Mouse (Mus musculus) stomach, embryonic 16.5 days (tissue): Measurements from ENCODE around the gene Ap1s1. TPM values are rescaled to one million over a fixed set of nuclear protein-coding genes. Genes with fewer than 3 reads are reported as not detected.

ENCODE experiments used
- ATAC-seq: fragments of 200-750 bp; cut with Nextera tagmentation; 2 replicates; pipeline ENCODE4 v1.8.0; 2017; ENCODE audit warnings: moderate number of reproducible peaks, moderate TSS enrichment; ENCODE audit not compliant: insufficient read depth, low FRiP score
- H3K27ac ChIP-seq: fragments of 300-500 bp; sonication (generic); 2 replicates; pipeline ENCODE4 v1.5.1; 2014; ENCODE audit warnings: low read length
- H3K27me3 ChIP-seq: fragments of 300-500 bp; sonication (generic); 2 replicates; pipeline ENCODE4 v1.6.1; 2014; ENCODE audit warnings: low read length, control low read depth, mixed read lengths; ENCODE audit not compliant: control insufficient read depth, insufficient read depth
- H3K36me3 ChIP-seq: fragments of 300-500 bp; sonication (generic); 2 replicates; pipeline ENCODE4 v1.6.1; 2014; ENCODE audit warnings: low read length; ENCODE audit not compliant: control insufficient read depth, insufficient read depth
- H3K4me1 ChIP-seq: fragments of 300-500 bp; sonication (generic); 2 replicates; pipeline ENCODE4 v1.6.1; 2014; ENCODE audit warnings: low read length, control low read depth, mixed read lengths; ENCODE audit not compliant: control insufficient read depth, insufficient read depth
- H3K4me2 ChIP-seq: fragments of 300-500 bp; sonication (generic); 2 replicates; pipeline ENCODE4 v1.6.1; 2014; ENCODE audit warnings: low read depth, low read length, mixed read lengths
- H3K4me3 ChIP-seq: fragments of 300-500 bp; sonication (generic); replicated peaks from 2 replicates; pipeline ENCODE4 v1.5.1; 2014; ENCODE audit warnings: mild to moderate bottlenecking, low read length
- H3K9ac ChIP-seq: fragments of 300-500 bp; sonication (generic); 2 replicates; pipeline ENCODE4 v1.6.1; 2014; ENCODE audit warnings: low read length
- H3K9me3 ChIP-seq: fragments of 300-500 bp; sonication (generic); replicated peaks from 2 replicates; pipeline ENCODE4 v1.6.1; 2016; ENCODE audit warnings: low read length, control low read depth; ENCODE audit not compliant: control insufficient read depth
- WGBS: fragments of 180-500 bp; shearing (Covaris S2); extraction: QIAGEN DNeasy Blood & Tissue Kit; methylation state at CpG from one replicate; pipeline ENCODE4 v1.1.7; 2014; 5-methylcytosine and 5-hydroxymethylcytosine counted together
- polyA plus RNA-seq: library from polyadenylated mRNA; unstranded; fragments of >200 nt; fragmentation: Nextera tagmentation; extraction: Ambion mirVana; gene quantifications from 2 replicates; pipeline ENCODE4 v1.2.1, GENCODE M21; 2015

Ap1s1 gene
- polyA plus RNA-seq, 1 experiment from 2014 or later = 187 TPM

- H3K9ac ChIP-seq = no peak overlapping the region
- H3K27ac ChIP-seq = no peak overlapping the region
- H3K4me3 ChIP-seq = no peak overlapping the region
- no peaks in the 10 kb centered on the region for H3K36me3 ChIP-seq
- H3K27me3 ChIP-seq = peaks cover 3% of the 10 kb centered on the region; the same call in 1 of the 2 replicates
- 79% methylated on average over 7 of the region's 7 CpGs for WGBS
- no peaks in the 10 kb centered on the region for H3K4me1 ChIP-seq
- H3K9me3 ChIP-seq = no peaks in the 10 kb centered on the region
- ATAC-seq = no peak
- H3K4me2 ChIP-seq = no peak overlapping the region
Observed at GRCm38 (mm10) chr5:137054299-137054698, 8.4 kb upstream of the Ap1s1 start.

- peaks cover 3% of the 10 kb centered on the region; the same call in 1 of the 2 replicates for H3K27me3 ChIP-seq
- no peak overlapping the region for H3K4me3 ChIP-seq
- H3K9ac ChIP-seq = no peak overlapping the region
- no peak; the same call in 1 of the 2 replicates for ATAC-seq
- H3K4me2 ChIP-seq = no peak overlapping the region
- WGBS = 70% methylated on average over 5 of the region's 5 CpGs
- no peaks in the 10 kb centered on the region for H3K4me1 ChIP-seq
- H3K9me3 ChIP-seq = no peaks in the 10 kb centered on the region
- H3K27ac ChIP-seq = no peak overlapping the region
- H3K36me3 ChIP-seq = no peaks in the 10 kb centered on the region
Observed at GRCm38 (mm10) chr5:137051914-137052505, 6.1 kb upstream of the Ap1s1 start.

- Histone ChIP-seq H3K4me3 (no peak overlapping the region), H3K9me3 (no peaks in the 10 kb centered on the region), H3K36me3 (no peaks in the 10 kb centered on the region), H3K27ac (no peak overlapping the region), H3K27me3 (peaks cover 3% of the 10 kb centered on the region; the same call in 1 of the 2 replicates), H3K4me2 (no peak overlapping the region), H3K4me1 (0 out of 2 replicates have a peak, but pooled peaks cover 3% of the 10 kb centered on the region), H3K9ac (no peak overlapping the region)
- WGBS = 50% methylated on average over 6 of the region's 6 CpGs
- no peak for ATAC-seq
Observed at GRCm38 (mm10) chr5:137051125-137051524, 5.2 kb upstream of the Ap1s1 start.

GRCm38 (mm10) chr5:137046991-137047390 is 1.1 kb upstream of the Ap1s1 start:
- Histone ChIP-seq H3K36me3 (peaks cover 7% of the 10 kb centered on the region), H3K4me1 (peaks cover 9% of the 10 kb centered on the region; the same call in 1 of the 2 replicates), H3K9me3 (no peaks in the 10 kb centered on the region), H3K27ac (no peak overlapping the region), H3K4me3 (no peak overlapping the region), H3K27me3 (peaks cover 3% of the 10 kb centered on the region; the same call in 1 of the 2 replicates), H3K4me2 (no peak overlapping the region), H3K9ac (no peak overlapping the region)
- no peak for ATAC-seq

GRCm38 (mm10) chr5:137046324-137046718 is 386 bp upstream of the Ap1s1 start:
- Histone ChIP-seq H3K9ac (no peak overlapping the region), H3K4me1 (peaks cover 9% of the 10 kb centered on the region; the same call in 1 of the 2 replicates)
- no peak for ATAC-seq

GRCm38 (mm10) chr5:137043997-137044396 is 1.9 kb downstream of the Ap1s1 start:
- H3K27ac ChIP-seq = no peak overlapping the region
- H3K4me2 ChIP-seq = no peak overlapping the region
- H3K4me1 ChIP-seq = peaks cover 9% of the 10 kb centered on the region; the same call in 1 of the 2 replicates
- 96% methylated on average over 7 of the region's 7 CpGs for WGBS
- ATAC-seq = no peak
- H3K36me3 ChIP-seq = peaks cover 12% of the 10 kb centered on the region
- no peaks in the 10 kb centered on the region for H3K9me3 ChIP-seq
- H3K27me3 ChIP-seq = no peaks in the 10 kb centered on the region
- no peak overlapping the region for H3K9ac ChIP-seq
- no peak overlapping the region for H3K4me3 ChIP-seq

More at GRCm38 (mm10) chr5:137046324-137046718, 386 bp upstream of the Ap1s1 start:
- 19% methylated on average over 5 of the region's 5 CpGs for WGBS
- Histone ChIP-seq H3K9me3 (no peaks in the 10 kb centered on the region), H3K27me3 (peaks cover 3% of the 10 kb centered on the region; the same call in 1 of the 2 replicates), H3K36me3 (peaks cover 11% of the 10 kb centered on the region), H3K4me3 (peak overlapping the region; percentile 86), H3K4me2 (peak overlapping the region; percentile 78), H3K27ac (no peak overlapping the region)

- no peaks in the 10 kb centered on the region for H3K27me3 ChIP-seq
- H3K9me3 ChIP-seq = no peaks in the 10 kb centered on the region
- H3K27ac ChIP-seq = no peak overlapping the region
- 89% methylated on average over 10 of the region's 10 CpGs for WGBS
- peaks cover 9% of the 10 kb centered on the region; the same call in 1 of the 2 replicates for H3K4me1 ChIP-seq
- no peak overlapping the region for H3K4me3 ChIP-seq
- H3K9ac ChIP-seq = no peak overlapping the region
- ATAC-seq = no peak
- no peak overlapping the region for H3K4me2 ChIP-seq
- peaks cover 16% of the 10 kb centered on the region for H3K36me3 ChIP-seq
Observed at GRCm38 (mm10) chr5:137041442-137041841, 4.5 kb downstream of the Ap1s1 start.

- no peak overlapping the region for H3K4me2 ChIP-seq
- H3K27me3 ChIP-seq = no peaks in the 10 kb centered on the region
- no peak for ATAC-seq
- 92% methylated on average over 10 of the region's 10 CpGs for WGBS
- no peak overlapping the region for H3K27ac ChIP-seq
- no peaks in the 10 kb centered on the region for H3K9me3 ChIP-seq
- peaks cover 16% of the 10 kb centered on the region for H3K36me3 ChIP-seq
- no peak overlapping the region for H3K4me3 ChIP-seq
- no peak overlapping the region for H3K9ac ChIP-seq
- no peaks in the 10 kb centered on the region for H3K4me1 ChIP-seq
Observed at GRCm38 (mm10) chr5:137039453-137039852, 6.5 kb downstream of the Ap1s1 start.

GRCm38 (mm10) chr5:137036211-137036610 is 9.7 kb downstream of the Ap1s1 start:
- H3K36me3 ChIP-seq = peaks cover 4% of the 10 kb centered on the region
- WGBS = 79% methylated on average over 13 of the region's 13 CpGs
- no peaks in the 10 kb centered on the region for H3K9me3 ChIP-seq

More at GRCm38 (mm10) chr5:137036211-137036610, 9.7 kb downstream of the Ap1s1 start:
- Histone ChIP-seq H3K9ac (no peak overlapping the region), H3K27me3 (peaks cover 13% of the 10 kb centered on the region), H3K27ac (no peak overlapping the region), H3K4me2 (no peak overlapping the region), H3K4me1 (peaks cover 14% of the 10 kb centered on the region), H3K4me3 (no peak overlapping the region)
- no peak for ATAC-seq
